Mouse (Mus musculus): ENCODE measurements around the gene Cmtr2. TPM values are rescaled to one million over a fixed set of nuclear protein-coding genes. Genes with fewer than 3 reads are reported as not detected.

Gene Cmtr2
- 13.2 and 13.6 TPM in 2 replicates for polyA plus RNA-seq (2015; fragmentation: Nextera tagmentation; extraction: Ambion mirVana)

- Histone ChIP-seq H3K27ac (ENCODE audit: low read length) (no peak within 1 kb of the TSS), H3K4me3 (ENCODE audit: low read depth, low read length) (no peak within 1 kb of the TSS), H3K27me3 (ENCODE audit: control insufficient read depth, insufficient read depth, low read depth, low read length) (no peaks in the 10 kb centered on the region), H3K36me3 (ENCODE audit: control insufficient read depth, insufficient read depth, low read length) (no peaks in the 10 kb centered on the region), H3K9me3 (replicated peaks; ENCODE audit: control insufficient read depth, low read length, poor library complexity, severe bottlenecking) (no peaks in the 10 kb centered on the region), H3K4me1 (ENCODE audit: control insufficient read depth, insufficient read depth, low read length) (peaks cover 18% of the 10 kb centered on the region), H3K4me2 (ENCODE audit: low read length) (no peak within 1 kb of the TSS), H3K9ac (ENCODE audit: low read depth, low read length) (no peak within 1 kb of the TSS)
- no peak for ATAC-seq
- WGBS: 84% methylated on average over 7 of the region's 7 CpGs
These were observed at the start of gene Cmtr2 for GRCm38 (mm10) chr8:110215365-110215764. TSS of gene Cmtr2 (plus strand) at chr8:110215665.

GRCm38 (mm10) chr8:110166270-110166669 lies 49.2 kb upstream of the Cmtr2 start:
- 81% methylated on average over 8 of the region's 8 CpGs for WGBS
- Histone ChIP-seq H3K4me3 (ENCODE audit: low read depth, low read length) (no peak overlapping the region), H3K9ac (ENCODE audit: low read depth, low read length) (no peak overlapping the region), H3K9me3 (replicated peaks; ENCODE audit: control insufficient read depth, low read length, poor library complexity, severe bottlenecking) (no peaks in the 10 kb centered on the region), H3K4me2 (ENCODE audit: low read length) (no peak overlapping the region), H3K4me1 (ENCODE audit: control insufficient read depth, insufficient read depth, low read length) (no peaks in the 10 kb centered on the region; the same call in 1 of the 2 replicates), H3K36me3 (ENCODE audit: control insufficient read depth, insufficient read depth, low read length) (no peaks in the 10 kb centered on the region), H3K27ac (ENCODE audit: low read length) (no peak overlapping the region), H3K27me3 (ENCODE audit: control insufficient read depth, insufficient read depth, low read depth, low read length) (peaks cover 11% of the 10 kb centered on the region)
- ATAC-seq: no peak

- WGBS: under 1% methylated on average over 33 of the region's 33 CpGs
- peaks cover 11% of the 10 kb centered on the region for H3K27me3 ChIP-seq (ENCODE audit: control insufficient read depth, insufficient read depth, low read depth, low read length)
- H3K4me1 ChIP-seq (ENCODE audit: control insufficient read depth, insufficient read depth, low read length): peaks cover 7% of the 10 kb centered on the region
- H3K27ac ChIP-seq (ENCODE audit: low read length): no peak within 1 kb of the TSS
- peak within 1 kb of the TSS; percentile 69 for H3K4me2 ChIP-seq (ENCODE audit: low read length)
- H3K9me3 ChIP-seq (replicated peaks; ENCODE audit: control insufficient read depth, low read length, poor library complexity, severe bottlenecking): no peaks in the 10 kb centered on the region
- peak within 1 kb of the TSS; percentile 70 for H3K9ac ChIP-seq (ENCODE audit: low read depth, low read length)
- peak within 1 kb of the TSS; percentile 40 for H3K4me3 ChIP-seq (ENCODE audit: low read depth, low read length)
- ATAC-seq: peak; percentile 92
- no peaks in the 10 kb centered on the region for H3K36me3 ChIP-seq (ENCODE audit: control insufficient read depth, insufficient read depth, low read length)
These were observed 47.4 kb upstream of the Cmtr2 start, which contains the start of gene Calb2 for GRCm38 (mm10) chr8:110168046-110168445. TSS of gene Calb2 (minus strand) at chr8:110168210.

- no peak overlapping the region for H3K4me3 ChIP-seq (ENCODE audit: low read depth, low read length)
- no peak for ATAC-seq
- 36% methylated on average over 6 of the region's 6 CpGs for WGBS
- H3K4me2 ChIP-seq (ENCODE audit: low read length): no peak overlapping the region
- H3K4me1 ChIP-seq (ENCODE audit: control insufficient read depth, insufficient read depth, low read length): peaks cover 9% of the 10 kb centered on the region
- H3K36me3 ChIP-seq (ENCODE audit: control insufficient read depth, insufficient read depth, low read length): no peaks in the 10 kb centered on the region
- peak overlapping the region; percentile 66 for H3K27ac ChIP-seq (ENCODE audit: low read length)
- peaks cover 11% of the 10 kb centered on the region for H3K27me3 ChIP-seq (ENCODE audit: control insufficient read depth, insufficient read depth, low read depth, low read length)
- H3K9ac ChIP-seq (ENCODE audit: low read depth, low read length): no peak overlapping the region
- H3K9me3 ChIP-seq (replicated peaks; ENCODE audit: control insufficient read depth, low read length, poor library complexity, severe bottlenecking): no peaks in the 10 kb centered on the region
These were observed 43.3 kb upstream of the Cmtr2 start for GRCm38 (mm10) chr8:110172161-110172560.

- H3K27me3 ChIP-seq (ENCODE audit: control insufficient read depth, insufficient read depth, low read depth, low read length): no peaks in the 10 kb centered on the region
- 90% methylated on average over 4 of the region's 4 CpGs for WGBS
- no peak overlapping the region for H3K27ac ChIP-seq (ENCODE audit: low read length)
- H3K36me3 ChIP-seq (ENCODE audit: control insufficient read depth, insufficient read depth, low read length): no peaks in the 10 kb centered on the region
- no peak overlapping the region for H3K4me2 ChIP-seq (ENCODE audit: low read length)
- H3K4me3 ChIP-seq (ENCODE audit: low read depth, low read length): no peak overlapping the region
- H3K9me3 ChIP-seq (replicated peaks; ENCODE audit: control insufficient read depth, low read length, poor library complexity, severe bottlenecking): no peaks in the 10 kb centered on the region
- no peak for ATAC-seq
- no peak overlapping the region for H3K9ac ChIP-seq (ENCODE audit: low read depth, low read length)
- peaks cover 16% of the 10 kb centered on the region for H3K4me1 ChIP-seq (ENCODE audit: control insufficient read depth, insufficient read depth, low read length)
These were observed 40.6 kb upstream of the Cmtr2 start for GRCm38 (mm10) chr8:110174826-110175225.

- Histone ChIP-seq H3K27ac (ENCODE audit: low read length) (no peak overlapping the region), H3K4me2 (ENCODE audit: low read length) (0 out of 2 replicates have a peak overlapping the region, but pooled peaks have one; percentile 19), H3K27me3 (ENCODE audit: control insufficient read depth, insufficient read depth, low read depth, low read length) (no peaks in the 10 kb centered on the region), H3K4me3 (ENCODE audit: low read depth, low read length) (no peak overlapping the region), H3K9ac (ENCODE audit: low read depth, low read length) (no peak overlapping the region), H3K9me3 (replicated peaks; ENCODE audit: control insufficient read depth, low read length, poor library complexity, severe bottlenecking) (no peaks in the 10 kb centered on the region), H3K36me3 (ENCODE audit: control insufficient read depth, insufficient read depth, low read length) (no peaks in the 10 kb centered on the region), H3K4me1 (ENCODE audit: control insufficient read depth, insufficient read depth, low read length) (peaks cover 12% of the 10 kb centered on the region)
- 26% methylated on average over 22 of the region's 22 CpGs for WGBS
- ATAC-seq: peak; percentile 52
These were observed 37.9 kb upstream of the Cmtr2 start for GRCm38 (mm10) chr8:110177359-110178155.

- H3K36me3 ChIP-seq (ENCODE audit: control insufficient read depth, insufficient read depth, low read length): no peaks in the 10 kb centered on the region
- H3K27me3 ChIP-seq (ENCODE audit: control insufficient read depth, insufficient read depth, low read depth, low read length): no peaks in the 10 kb centered on the region
- H3K4me3 ChIP-seq (ENCODE audit: low read depth, low read length): no peak overlapping the region
- WGBS: 47% methylated on average over 11 of the region's 11 CpGs
- H3K9ac ChIP-seq (ENCODE audit: low read depth, low read length): 0 out of 2 replicates have a peak overlapping the region, but pooled peaks have one; percentile 1
- ATAC-seq: peak; percentile 86
- H3K4me1 ChIP-seq (ENCODE audit: control insufficient read depth, insufficient read depth, low read length): peaks cover 18% of the 10 kb centered on the region
- peak overlapping the region; percentile 76 for H3K27ac ChIP-seq (ENCODE audit: low read length)
- peak overlapping the region; percentile 10; the same call in 1 of the 2 replicates for H3K4me2 ChIP-seq (ENCODE audit: low read length)
- H3K9me3 ChIP-seq (replicated peaks; ENCODE audit: control insufficient read depth, low read length, poor library complexity, severe bottlenecking): no peaks in the 10 kb centered on the region
These were observed 32.6 kb upstream of the Cmtr2 start for GRCm38 (mm10) chr8:110182735-110183367.

- WGBS: 19% methylated on average over 11 of the region's 11 CpGs
- Histone ChIP-seq H3K4me2 (ENCODE audit: low read length) (no peak overlapping the region), H3K27me3 (ENCODE audit: control insufficient read depth, insufficient read depth, low read depth, low read length) (no peaks in the 10 kb centered on the region), H3K27ac (ENCODE audit: low read length) (peak overlapping the region; percentile 76), H3K9ac (ENCODE audit: low read depth, low read length) (no peak overlapping the region), H3K9me3 (replicated peaks; ENCODE audit: control insufficient read depth, low read length, poor library complexity, severe bottlenecking) (no peaks in the 10 kb centered on the region), H3K4me1 (ENCODE audit: control insufficient read depth, insufficient read depth, low read length) (peaks cover 19% of the 10 kb centered on the region), H3K4me3 (ENCODE audit: low read depth, low read length) (no peak overlapping the region), H3K36me3 (ENCODE audit: control insufficient read depth, insufficient read depth, low read length) (no peaks in the 10 kb centered on the region)
- no peak for ATAC-seq
These were observed 31.7 kb upstream of the Cmtr2 start for GRCm38 (mm10) chr8:110183748-110184147.

GRCm38 (mm10) chr8:110185538-110185937 lies 29.9 kb upstream of the Cmtr2 start:
- WGBS: 88% methylated on average over 4 of the region's 4 CpGs
- ATAC-seq: no peak
- Histone ChIP-seq H3K4me1 (ENCODE audit: control insufficient read depth, insufficient read depth, low read length) (peaks cover 29% of the 10 kb centered on the region), H3K27ac (ENCODE audit: low read length) (no peak overlapping the region), H3K9me3 (replicated peaks; ENCODE audit: control insufficient read depth, low read length, poor library complexity, severe bottlenecking) (no peaks in the 10 kb centered on the region), H3K36me3 (ENCODE audit: control insufficient read depth, insufficient read depth, low read length) (no peaks in the 10 kb centered on the region), H3K9ac (ENCODE audit: low read depth, low read length) (no peak overlapping the region), H3K4me3 (ENCODE audit: low read depth, low read length) (no peak overlapping the region), H3K4me2 (ENCODE audit: low read length) (no peak overlapping the region), H3K27me3 (ENCODE audit: control insufficient read depth, insufficient read depth, low read depth, low read length) (no peaks in the 10 kb centered on the region)
